Mouse (Mus musculus) heart, postnatal 0 days (tissue): Measurements from ENCODE around the gene Aif1. TPM values are rescaled to one million over a fixed set of nuclear protein-coding genes. Genes with fewer than 3 reads are reported as not detected.

Source experiments
- ATAC-seq: fragments of 200-750 bp; cut with Nextera tagmentation; 2 replicates; pipeline ENCODE4 v1.8.0; 2017; ENCODE audit warnings: low read depth, moderate number of reproducible peaks, moderate library complexity; ENCODE audit not compliant: insufficient read depth
- DNase-seq: peaks from one replicate; pipeline ENCODE4 v3.0.0-alpha.2; 2016; ENCODE audit warnings: low spot score
- H3K27ac ChIP-seq: fragments of 300-500 bp; sonication (generic); 2 replicates; pipeline ENCODE4 v1.5.1; 2014; ENCODE audit warnings: low read depth, mild to moderate bottlenecking
- H3K27me3 ChIP-seq: fragments of 300-500 bp; sonication (generic); 2 replicates; pipeline ENCODE4 v1.6.1; 2014; ENCODE audit warnings: low read length, mixed read lengths; ENCODE audit not compliant: control insufficient read depth, insufficient read depth
- H3K36me3 ChIP-seq: fragments of 300-500 bp; sonication (generic); replicated peaks from 2 replicates; pipeline ENCODE4 v1.6.1; 2014; ENCODE audit warnings: low read length, mixed read lengths; ENCODE audit not compliant: control insufficient read depth, insufficient read depth
- H3K4me1 ChIP-seq: fragments of 300-500 bp; sonication (generic); 2 replicates; pipeline ENCODE4 v1.6.1; 2014; ENCODE audit warnings: antibody characterized with exemption; ENCODE audit not compliant: control insufficient read depth, insufficient read depth
- H3K4me2 ChIP-seq: fragments of 300-500 bp; sonication (generic); 2 replicates; pipeline ENCODE4 v1.6.1; 2014; ENCODE audit warnings: low read depth, mild to moderate bottlenecking, low read length, moderate library complexity
- H3K4me3 ChIP-seq: fragments of 300-500 bp; sonication (generic); 2 replicates; pipeline ENCODE4 v1.5.1; 2014; ENCODE audit warnings: low read depth, low read length
- H3K9ac ChIP-seq: fragments of 300-500 bp; sonication (generic); replicated peaks from 2 replicates; pipeline ENCODE4 v1.6.1; 2014; ENCODE audit warnings: low read depth, low read length, mixed read lengths
- H3K9me3 ChIP-seq: fragments of 300-500 bp; sonication (generic); replicated peaks from 2 replicates; pipeline ENCODE4 v1.6.1; 2016; ENCODE audit warnings: low read length; ENCODE audit not compliant: control insufficient read depth
- CTCF ChIP-seq: IDR thresholded peaks from 2 replicates; pipeline ENCODE4 v1.5.1; 2016; ENCODE audit warnings: antibody characterized with exemption, control low read depth, low read depth
- EP300 ChIP-seq: IDR thresholded peaks from 2 replicates; pipeline ENCODE4 v1.6.1; 2016; ENCODE audit warnings: antibody characterized with exemption, low read depth
- WGBS: fragments of 180-500 bp; shearing (Covaris S2); extraction: QIAGEN DNeasy Blood & Tissue Kit; methylation state at CpG from one replicate; pipeline ENCODE4 v1.1.7; 2014; 5-methylcytosine and 5-hydroxymethylcytosine counted together
- polyA plus RNA-seq: library from polyadenylated mRNA; unstranded; fragments of >200 nt; fragmentation: Nextera tagmentation; extraction: Ambion mirVana; gene quantifications from 2 replicates; pipeline ENCODE4 v1.2.1, GENCODE M21; 2015
- total RNA-seq: library from RNA; depleted of rRNA; stranded (reverse); fragments of >200 nt; gene quantifications from 2 replicates; pipeline ENCODE4 v1.2.3, GENCODE M21; 2014; ENCODE audit warnings: low replicate concordance

Gene Aif1
- total and polyA plus RNA-seq, 2 experiments from 2014 or later, result 1.8 to 7.5 TPM

DNA sequence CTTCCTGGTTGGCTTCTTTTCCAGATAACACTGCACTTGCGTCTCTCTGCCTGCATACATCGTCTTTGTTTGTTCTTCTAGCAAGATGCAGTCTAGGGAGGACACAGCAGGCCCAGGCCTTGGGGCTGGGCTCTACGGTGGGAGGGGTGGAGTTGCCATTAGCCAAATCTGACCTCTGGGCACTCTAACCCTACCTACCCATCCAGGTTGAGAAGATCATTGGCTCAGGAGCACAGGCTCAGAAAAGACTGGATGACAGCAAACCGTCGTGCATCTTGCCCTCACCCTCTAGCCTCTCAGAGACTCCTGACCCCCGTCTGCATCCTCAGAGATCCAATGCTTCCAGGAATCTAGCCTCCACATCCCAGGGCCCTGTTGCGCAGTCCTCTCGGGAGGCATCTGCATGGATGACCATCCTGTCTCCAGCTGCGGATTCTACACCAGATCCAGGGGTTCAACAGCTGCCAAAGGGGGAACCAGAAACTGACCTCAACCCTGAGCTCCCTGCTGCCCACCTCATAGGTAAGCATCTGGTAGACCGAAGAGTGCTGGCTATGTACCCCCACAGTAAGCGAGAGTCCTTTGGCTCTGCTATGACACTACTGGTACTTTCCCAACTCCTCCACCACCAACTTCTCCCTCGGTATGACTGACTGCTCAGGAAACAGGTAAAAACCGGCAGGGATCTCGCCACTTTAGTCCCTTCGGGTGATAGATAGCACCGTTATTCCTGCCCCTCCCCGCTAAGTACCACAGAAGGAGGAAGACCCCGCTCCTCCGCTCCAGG, 19.2 kb upstream of the Aif1 start:
- ATAC-seq (peak; percentile 9; the same call in 1 of the 2 replicates), DNase-seq (no peak)
- peak overlapping the region; percentile 16; the same call in 1 of the 2 replicates for H3K27ac ChIP-seq
- H3K4me2 ChIP-seq, result peak overlapping the region; percentile 66
- no peaks in the 10 kb centered on the region for H3K36me3 ChIP-seq
- H3K9me3 ChIP-seq, result no peaks in the 10 kb centered on the region
- H3K4me3 ChIP-seq, result peak overlapping the region; percentile 47
- peak overlapping the region; percentile 30; the same call in 1 of the 2 replicates for H3K9ac ChIP-seq
- TF ChIP-seq CTCF (no peak), EP300 (no peak)
- peaks cover 53% of the 10 kb centered on the region for H3K27me3 ChIP-seq
- H3K4me1 ChIP-seq, result peaks cover 5% of the 10 kb centered on the region
- 36% methylated on average over 19 of the region's 19 CpGs for whole genome bisulfite sequencing

DNA sequence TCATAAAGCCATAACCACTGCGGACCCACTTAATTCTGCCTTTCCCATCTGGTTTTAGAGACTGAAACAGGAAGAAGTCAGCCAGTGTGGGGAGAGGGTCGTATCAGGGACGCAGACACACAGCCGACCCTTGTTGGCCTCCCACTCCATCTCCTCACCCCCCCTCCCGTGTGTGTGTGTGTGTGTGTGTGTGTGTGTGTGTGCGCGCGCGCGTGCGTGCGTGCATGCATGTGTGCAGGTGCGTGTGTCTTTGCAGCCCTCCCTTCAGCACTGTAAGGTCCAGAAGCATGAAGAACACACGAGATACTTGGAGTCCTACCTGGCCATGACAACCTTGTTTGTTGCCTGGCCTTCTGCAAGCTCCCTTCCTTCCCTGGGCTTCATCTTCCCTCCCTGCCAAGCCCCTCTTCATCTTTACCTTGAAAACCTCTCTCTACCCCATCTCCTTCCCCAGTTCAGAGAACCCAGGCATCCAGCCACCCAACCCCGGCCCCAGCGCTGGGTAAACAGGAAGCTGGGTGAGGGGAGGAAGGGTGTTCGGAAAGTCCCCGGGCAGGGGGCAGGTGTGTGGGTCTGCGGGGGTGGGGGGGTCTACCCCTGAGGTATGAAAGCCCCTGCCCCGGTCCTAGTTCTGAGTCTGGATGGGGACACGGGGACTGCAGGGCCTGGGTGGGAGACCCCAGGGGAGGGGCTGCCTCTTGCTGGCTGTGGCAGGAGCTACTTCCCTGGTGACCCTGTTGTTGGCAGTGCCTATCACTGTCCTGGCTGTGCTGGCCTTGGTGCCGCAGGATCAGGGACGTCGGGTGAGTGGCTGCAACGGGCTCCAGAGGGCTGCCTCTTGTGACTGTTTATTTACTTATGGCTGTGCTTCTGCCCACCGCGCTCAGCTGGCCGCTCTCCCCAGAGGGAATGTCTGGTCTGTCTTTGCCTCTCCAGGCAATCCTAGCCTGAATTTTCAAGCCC, 18.3 kb upstream of the Aif1 start, which contains the start of gene Ltb:
Gene Ltb (plus strand): TSS at position 559 of the 963 bp plus-strand sequence.
- Histone ChIP-seq H3K36me3 (no peaks in the 10 kb centered on the region), H3K27ac (peak within 1 kb of the TSS; percentile 31; the same call in 1 of the 2 replicates), H3K9ac (peak within 1 kb of the TSS; percentile 30; the same call in 1 of the 2 replicates), H3K4me1 (peaks cover 5% of the 10 kb centered on the region), H3K4me2 (peak within 1 kb of the TSS; percentile 66), H3K4me3 (peak within 1 kb of the TSS; percentile 47; the same call in 1 of the 2 replicates), H3K27me3 (peaks cover 47% of the 10 kb centered on the region), H3K9me3 (no peaks in the 10 kb centered on the region)
- DNase-seq, result no peak
- no peak for TF ChIP-seq EP300
- no peak for TF ChIP-seq CTCF
- no peak for ATAC-seq
- WGBS, result 50% methylated on average over 28 of the region's 28 CpGs

DNA sequence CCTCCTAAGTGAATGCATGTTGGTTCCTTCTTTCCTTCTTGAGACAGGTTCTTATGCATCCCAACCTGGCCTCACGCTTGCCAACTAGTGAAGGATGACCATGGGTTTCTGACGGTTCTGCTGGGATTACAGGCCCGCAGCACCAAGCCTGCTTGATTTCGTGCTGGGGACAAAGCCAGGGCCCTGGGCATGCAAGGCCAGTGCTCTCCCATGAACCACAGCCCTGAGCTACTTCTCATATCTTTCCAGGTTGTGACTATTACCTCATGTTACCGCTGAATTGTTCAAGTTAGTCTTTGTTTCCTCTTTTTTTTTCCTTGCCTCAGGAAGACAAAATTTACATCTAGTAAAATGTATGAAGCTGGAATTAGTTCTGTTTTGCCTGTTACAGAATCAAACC, 17.1 kb upstream of the Aif1 start:
- peaks cover 42% of the 10 kb centered on the region for H3K27me3 ChIP-seq
- ATAC-seq (no peak), DNase-seq (no peak)
- H3K36me3 ChIP-seq, result no peaks in the 10 kb centered on the region
- TF ChIP-seq CTCF, result no peak
- TF ChIP-seq EP300, result no peak
- no peak overlapping the region for H3K9ac ChIP-seq
- 77% methylated on average over 5 of the region's 5 CpGs for WGBS
- no peak overlapping the region for H3K4me2 ChIP-seq
- no peak overlapping the region for H3K4me3 ChIP-seq
- H3K27ac ChIP-seq, result no peak overlapping the region
- no peaks in the 10 kb centered on the region for H3K9me3 ChIP-seq
- H3K4me1 ChIP-seq, result peaks cover 5% of the 10 kb centered on the region

DNA sequence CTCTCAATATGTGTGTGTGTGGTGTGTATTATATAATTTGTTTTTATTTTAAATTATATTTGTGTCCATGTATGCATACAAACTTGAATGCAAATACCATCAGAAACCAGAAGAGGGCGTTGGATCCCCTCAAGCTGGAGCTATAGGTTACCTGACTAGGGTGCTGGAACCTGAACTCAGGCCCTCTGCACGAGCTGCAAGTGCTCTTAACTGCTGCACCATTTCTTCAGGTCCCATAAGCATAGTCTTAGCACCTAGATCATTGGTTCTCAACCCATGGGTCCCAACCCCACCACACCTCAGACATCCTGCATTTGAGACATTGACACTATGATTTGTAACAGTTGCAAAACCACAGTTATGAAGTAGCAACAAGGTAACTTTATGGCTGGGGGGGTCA, 15.9 kb upstream of the Aif1 start:
- Histone ChIP-seq H3K9ac (no peak overlapping the region), H3K27ac (no peak overlapping the region), H3K27me3 (peaks cover 37% of the 10 kb centered on the region), H3K9me3 (no peaks in the 10 kb centered on the region), H3K4me3 (no peak overlapping the region), H3K36me3 (no peaks in the 10 kb centered on the region), H3K4me1 (peaks cover 5% of the 10 kb centered on the region), H3K4me2 (no peak overlapping the region)
- DNase-seq (no peak), ATAC-seq (no peak)
- WGBS, result 59% methylated on average over 2 of the region's 2 CpGs
- TF ChIP-seq EP300, result no peak
- no peak for TF ChIP-seq CTCF

GRCm38 (mm10) chr17:35190096-35190495, 14.2 kb upstream of the Aif1 start:
- Histone ChIP-seq H3K27me3 (peaks cover 21% of the 10 kb centered on the region), H3K4me3 (no peak overlapping the region), H3K9me3 (no peaks in the 10 kb centered on the region), H3K4me2 (no peak overlapping the region), H3K9ac (no peak overlapping the region), H3K27ac (peak overlapping the region; percentile 12; the same call in 1 of the 2 replicates), H3K36me3 (no peaks in the 10 kb centered on the region), H3K4me1 (peaks cover 5% of the 10 kb centered on the region)
- no peak for TF ChIP-seq EP300
- no peak for TF ChIP-seq CTCF
- DNase-seq (no peak), ATAC-seq (no peak)
- 57% methylated on average over 4 of the region's 4 CpGs for WGBS
